Mouse (Mus musculus) C2C12 (cell line): Measurements from ENCODE around the gene Dffb. TPM values are rescaled to one million over a fixed set of nuclear protein-coding genes. Genes with fewer than 3 reads are reported as not detected.

Source experiments
- H3K27me3 ChIP-seq: one replicate; pipeline ENCODE4 v1.6.1; 2011; ENCODE audit not compliant: control insufficient read depth, insufficient read depth, insufficient read length
- H3K36me3 ChIP-seq: one replicate; pipeline ENCODE4 v1.6.1; 2011; ENCODE audit not compliant: control insufficient read depth, insufficient read depth
- H3K4me3 ChIP-seq: one replicate; pipeline ENCODE4 v1.5.1; 2011; ENCODE audit warnings: mild to moderate bottlenecking, control low read depth; ENCODE audit not compliant: poor library complexity, insufficient read depth, severe bottlenecking
- H3K79me2 ChIP-seq: one replicate; pipeline ENCODE4 v1.6.1; 2011; ENCODE audit not compliant: control insufficient read depth, insufficient read depth
- H3K79me3 ChIP-seq: one replicate; pipeline ENCODE4 v1.6.1; 2011; ENCODE audit warnings: low read depth, control low read depth
- H3ac ChIP-seq: one replicate; pipeline ENCODE3; 2011; ENCODE audit warnings: low read depth; ENCODE audit not compliant: control insufficient read depth, insufficient read length
- CEBPB ChIP-seq: IDR thresholded peaks from one replicate; pipeline ENCODE4 v1.6.1; 2011; ENCODE audit warnings: low read depth, mild to moderate bottlenecking, control low read depth, moderate library complexity
- CTCF ChIP-seq: IDR thresholded peaks from one replicate; pipeline ENCODE4 v1.5.1; 2011; ENCODE audit not compliant: control insufficient read depth, insufficient read depth, insufficient read length
- FOSL1 ChIP-seq: IDR thresholded peaks from one replicate; pipeline ENCODE4 v1.8.0; 2011; ENCODE audit warnings: mild to moderate bottlenecking, low read length; ENCODE audit not compliant: poor library complexity, insufficient read depth, severe bottlenecking
- MAX ChIP-seq: IDR thresholded peaks from one replicate; pipeline ENCODE4 v1.6.1; 2011; ENCODE audit warnings: mild to moderate bottlenecking, control low read depth
- MYOD1 ChIP-seq: IDR thresholded peaks from one replicate; pipeline ENCODE4 v1.6.1; 2011; ENCODE audit warnings: low read depth; ENCODE audit not compliant: control insufficient read depth, insufficient read length
- MYOG ChIP-seq: IDR thresholded peaks from one replicate; pipeline ENCODE4 v1.6.1; 2011; ENCODE audit not compliant: control insufficient read depth, insufficient read length; ENCODE audit errors: extremely low read depth
- USF1 ChIP-seq: IDR thresholded peaks from one replicate; pipeline ENCODE4 v1.6.1; 2011; ENCODE audit warnings: low read depth, mild to moderate bottlenecking, control low read depth, moderate library complexity
- polyA plus RNA-seq: library from polyadenylated mRNA; unstranded; fragments of >200 nt; fragmentation: generic; extraction: Trizol; gene quantifications from one replicate; pipeline ENCODE4 v1.2.1, GENCODE M21; 2012; ENCODE audit warnings: missing spikeins

Dffb gene
- polyA plus RNA-seq, 1 experiment = 3.2 TPM

DNA sequence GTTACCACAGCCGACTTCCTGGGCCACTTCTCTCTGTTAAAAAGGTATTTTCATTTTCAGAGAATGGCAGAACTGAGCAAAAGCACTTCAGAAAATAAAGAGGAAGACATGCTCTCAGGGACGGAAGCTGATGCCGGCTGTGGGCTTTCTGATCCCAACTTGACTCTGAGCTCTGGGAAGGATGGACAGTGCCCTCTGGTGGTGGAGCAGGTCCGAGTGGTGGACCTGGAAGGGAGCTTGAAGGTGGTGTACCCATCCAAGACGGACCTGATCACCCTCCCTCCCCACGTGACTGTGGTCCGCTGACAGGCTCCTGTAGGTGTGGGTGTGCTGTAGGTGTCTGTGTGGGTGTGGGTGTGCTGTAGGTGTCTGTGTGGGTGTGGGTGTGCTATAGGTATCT lies 44.6 kb upstream of the Dffb start:
- Histone ChIP-seq H3ac (no peak overlapping the region), H3K4me3 (no peak overlapping the region), H3K79me2 (peaks cover 19% of the 10 kb centered on the region), H3K36me3 (peaks cover 54% of the 10 kb centered on the region), H3K27me3 (no peaks in the 10 kb centered on the region), H3K79me3 (peaks cover 10% of the 10 kb centered on the region)
- TF ChIP-seq CTCF (peak; percentile 46), FOSL1 (no peak), MAX (no peak)

DNA sequence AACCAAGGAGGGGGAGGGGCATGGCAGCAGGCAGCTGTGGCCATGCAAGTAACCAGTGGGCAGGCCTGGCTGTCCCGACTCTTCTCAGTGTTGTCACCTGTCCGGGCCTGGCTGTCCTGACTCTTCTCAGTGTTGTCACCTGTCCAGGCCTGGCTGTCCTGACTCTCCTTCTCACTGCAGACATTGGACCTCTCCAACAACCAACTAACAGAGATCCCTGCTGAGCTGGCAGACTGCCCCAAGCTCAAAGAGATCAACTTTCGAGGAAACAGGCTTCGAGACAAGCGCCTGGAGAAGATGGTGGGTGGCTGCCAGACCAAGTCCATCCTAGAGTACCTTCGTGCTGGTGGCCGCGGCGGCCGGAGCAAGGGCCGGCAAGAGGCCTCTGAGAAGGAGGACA lies 40.5 kb upstream of the Dffb start:
- H3K4me3 ChIP-seq = no peak overlapping the region
- H3K36me3 ChIP-seq = peaks cover 48% of the 10 kb centered on the region
- H3K27me3 ChIP-seq = no peaks in the 10 kb centered on the region
- H3ac ChIP-seq = no peak overlapping the region
- TF ChIP-seq CEBPB (no peak), USF1 (no peak), MYOD1 (no peak), CTCF (no peak), FOSL1 (no peak), MAX (no peak), MYOG (no peak)
- H3K79me2 ChIP-seq = peaks cover 49% of the 10 kb centered on the region
- peaks cover 35% of the 10 kb centered on the region for H3K79me3 ChIP-seq

DNA sequence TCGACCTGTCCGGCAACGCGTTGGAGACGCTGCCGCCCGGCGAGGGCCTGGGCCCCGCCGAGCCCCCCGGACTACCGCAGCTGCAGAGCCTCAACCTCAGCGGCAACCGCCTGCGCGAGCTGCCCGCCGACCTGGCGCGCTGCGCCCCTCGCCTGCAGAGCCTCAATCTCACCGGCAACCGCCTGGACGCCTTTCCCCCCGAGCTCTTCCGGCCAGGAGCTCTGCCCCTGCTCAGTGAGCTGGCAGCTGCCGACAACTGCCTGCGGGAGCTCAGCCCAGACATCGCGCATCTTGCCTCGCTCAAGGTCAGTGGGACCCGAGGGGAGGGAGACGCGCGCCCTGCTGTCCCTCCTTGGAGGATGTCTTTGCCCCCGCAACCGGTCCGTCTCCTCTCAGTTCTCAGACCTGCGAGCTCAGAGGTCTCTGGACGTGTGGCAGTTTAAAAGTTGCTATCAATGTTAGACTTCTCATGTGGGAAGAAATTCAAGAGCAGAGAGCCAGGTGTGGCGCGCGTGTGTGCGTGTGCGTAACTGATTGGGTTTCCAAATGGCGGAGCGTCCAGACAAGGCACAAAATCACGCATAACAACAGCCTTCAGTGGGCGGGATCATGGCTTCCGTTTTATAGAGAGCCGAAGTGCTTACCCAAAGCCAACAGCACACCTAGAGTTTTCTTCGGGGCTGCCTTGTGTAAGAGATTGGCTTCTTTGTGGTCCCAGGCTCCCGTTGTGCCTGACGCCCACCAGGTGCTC lies 37.4 kb upstream of the Dffb start:
- Histone ChIP-seq H3K36me3 (peaks cover 26% of the 10 kb centered on the region), H3K4me3 (peak overlapping the region; percentile 95), H3K79me2 (peaks cover 49% of the 10 kb centered on the region), H3K79me3 (peaks cover 35% of the 10 kb centered on the region), H3ac (peak overlapping the region; percentile 97), H3K27me3 (no peaks in the 10 kb centered on the region)
- TF ChIP-seq MYOD1 (no peak), CEBPB (no peak), MAX (no peak), FOSL1 (no peak), CTCF (no peak), MYOG (no peak), USF1 (no peak)

DNA sequence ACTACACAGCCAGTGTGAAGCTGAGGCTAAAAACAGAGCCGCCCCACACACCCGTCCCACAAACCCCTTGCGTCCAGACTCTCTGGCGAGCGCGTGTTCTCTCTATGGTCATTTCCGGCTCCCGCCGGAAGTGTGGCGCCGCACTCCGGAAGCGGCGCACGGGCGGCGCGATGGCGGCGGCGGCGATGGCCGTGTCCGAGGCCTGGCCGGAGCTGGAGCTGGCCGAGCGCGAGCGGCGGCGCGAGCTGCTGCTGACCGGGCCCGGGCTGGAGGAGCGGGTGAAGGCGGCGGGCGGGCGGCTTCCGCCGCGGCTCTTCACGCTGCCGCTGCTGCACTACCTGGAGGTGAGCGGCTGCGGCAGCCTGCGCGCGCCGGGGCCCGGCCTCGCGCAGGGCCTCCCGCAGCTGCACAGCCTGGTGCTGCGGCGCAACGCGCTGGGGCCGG lies 36.7 kb upstream of the Dffb start, which contains the start of gene Lrrc47:
Gene Lrrc47, plus strand, starts transcription at position 86 of the 444 bp plus-strand sequence.
- H3K4me3 ChIP-seq = peak within 1 kb of the TSS; percentile 95
- TF ChIP-seq MAX = peak; percentile 80
- TF ChIP-seq USF1 = no peak
- H3K36me3 ChIP-seq = peaks cover 19% of the 10 kb centered on the region
- H3K79me3 ChIP-seq = peaks cover 35% of the 10 kb centered on the region
- H3ac ChIP-seq = peak within 1 kb of the TSS; percentile 97
- H3K27me3 ChIP-seq = no peaks in the 10 kb centered on the region
- peaks cover 49% of the 10 kb centered on the region for H3K79me2 ChIP-seq

DNA sequence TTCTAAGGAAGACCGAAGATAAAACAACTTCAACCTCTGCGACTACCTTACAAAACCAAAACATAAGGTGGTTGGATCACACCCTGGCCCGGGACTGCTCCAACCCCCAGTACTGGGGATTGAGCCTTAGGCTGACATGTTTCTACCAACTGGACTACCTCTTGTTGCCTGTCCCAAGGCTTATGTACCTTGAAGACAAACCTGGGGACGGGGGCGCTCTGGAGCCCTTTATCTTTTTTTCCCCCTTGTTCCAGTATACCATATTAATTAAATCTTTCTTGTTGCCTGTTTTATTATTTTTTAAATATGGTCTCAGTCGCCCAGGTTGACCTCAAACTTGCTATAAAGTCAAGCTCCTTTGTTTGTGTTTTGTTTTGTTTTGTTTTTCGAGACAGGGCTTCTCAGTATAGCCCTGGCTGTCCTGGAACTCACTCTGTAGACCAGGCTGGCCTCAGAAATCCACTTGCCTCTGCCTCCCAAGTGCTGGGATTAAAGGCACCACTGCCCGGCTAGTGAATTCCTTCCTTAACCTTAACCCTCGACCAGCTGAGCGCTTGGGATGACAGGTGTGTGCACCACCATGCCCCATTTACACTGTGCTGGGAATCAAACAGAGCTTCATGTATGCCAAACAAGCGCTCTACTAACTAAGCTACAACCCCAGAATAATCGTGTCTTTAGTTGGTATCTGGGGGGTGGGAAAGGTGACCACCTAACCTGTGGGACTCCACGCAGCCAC lies 36.1 kb upstream of the Dffb start:
- Histone ChIP-seq H3ac (peak overlapping the region; percentile 97), H3K4me3 (peak overlapping the region; percentile 95), H3K36me3 (peaks cover 14% of the 10 kb centered on the region), H3K79me3 (peaks cover 35% of the 10 kb centered on the region), H3K27me3 (no peaks in the 10 kb centered on the region), H3K79me2 (peaks cover 45% of the 10 kb centered on the region)
- TF ChIP-seq USF1 = no peak
- peak; percentile 12 for TF ChIP-seq MYOD1

DNA sequence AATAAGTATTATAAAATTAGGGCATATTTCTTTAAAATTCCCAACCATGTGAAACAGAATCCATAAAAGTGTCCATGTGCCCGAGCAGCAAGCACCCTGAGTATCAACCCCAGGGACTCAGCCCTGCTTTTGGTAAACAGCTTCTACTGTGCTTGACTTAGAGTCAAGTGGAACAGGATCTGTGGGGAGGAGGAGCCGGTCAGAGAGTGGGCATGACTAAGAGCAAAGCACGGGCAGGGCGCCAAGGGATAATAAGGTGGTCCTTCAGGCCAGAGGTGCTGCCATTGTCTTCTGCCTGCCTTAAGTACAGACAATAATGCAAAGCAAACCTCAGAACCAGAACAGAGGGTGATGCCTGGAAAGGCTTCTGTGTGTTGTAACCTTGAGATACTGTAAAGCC lies 32.8 kb upstream of the Dffb start:
- Histone ChIP-seq H3ac (no peak overlapping the region), H3K27me3 (no peaks in the 10 kb centered on the region), H3K4me3 (no peak overlapping the region), H3K36me3 (no peaks in the 10 kb centered on the region), H3K79me3 (peaks cover 8% of the 10 kb centered on the region), H3K79me2 (peaks cover 12% of the 10 kb centered on the region)
- TF ChIP-seq MYOD1 = no peak
- no peak for TF ChIP-seq FOSL1
- TF ChIP-seq MYOG = no peak
- no peak for TF ChIP-seq CEBPB
- no peak for TF ChIP-seq CTCF
- TF ChIP-seq USF1 = no peak
- TF ChIP-seq MAX = no peak
